Mouse (Mus musculus): ENCODE measurements at regions not wholly inside any gene's neighbourhood (a gene's known extent, or its start where the extent isn't known, plus 50 kb on each side); places are given as distances from the start of the nearest gene placed in this dataset.

- TF ChIP-seq CTCF (IDR thresholded peaks at IDR 0.05) (no peak), EP300 (IDR thresholded peaks at IDR 0.05) (no peak)
Observed at GRCm38 (mm10) chr2:17193611-17194010, 537.7 kb downstream of the Nebl start.

Data from lung, postnatal 0 days (tissue).